Mouse (Mus musculus) hindbrain, embryonic 10.5 days (tissue): ENCODE data around the gene Mfsd4b1. TPM values are rescaled to one million over a fixed set of nuclear protein-coding genes. Genes with fewer than 3 reads are reported as not detected.

Experiments used
- DNase-seq: peaks from one replicate; pipeline ENCODE4 v3.0.0-alpha.2; 2017; ENCODE audit warnings: low spot score
- H3K27ac ChIP-seq: fragments of 300-500 bp; sonication (generic); 2 replicates; pipeline ENCODE4 v1.5.1; 2016; ENCODE audit warnings: mild to moderate bottlenecking, moderate library complexity
- H3K27me3 ChIP-seq: fragments of 300-500 bp; sonication (generic); 2 replicates; pipeline ENCODE4 v1.6.1; 2016; ENCODE audit warnings: mild to moderate bottlenecking; ENCODE audit not compliant: poor library complexity, insufficient read depth, severe bottlenecking
- H3K36me3 ChIP-seq: fragments of 300-500 bp; sonication (generic); 2 replicates; pipeline ENCODE4 v1.6.1; 2016; ENCODE audit warnings: mild to moderate bottlenecking, moderate library complexity
- H3K4me1 ChIP-seq: fragments of 300-500 bp; sonication (generic); replicated peaks from 2 replicates; pipeline ENCODE4 v1.6.1; 2016; ENCODE audit warnings: mild to moderate bottlenecking
- H3K4me3 ChIP-seq: fragments of 300-500 bp; sonication (generic); 2 replicates; pipeline ENCODE4 v1.5.1; 2016; ENCODE audit warnings: mild to moderate bottlenecking, moderate library complexity
- H3K9me3 ChIP-seq: fragments of 300-500 bp; sonication (generic); 2 replicates; pipeline ENCODE4 v1.6.1; 2016; ENCODE audit warnings: mild to moderate bottlenecking, moderate library complexity
- WGBS: fragments of 180-500 bp; shearing (Covaris S2); methylation state at CpG from one replicate; pipeline ENCODE4 v1.1.7; 2016; 5-methylcytosine and 5-hydroxymethylcytosine counted together
- polyA plus RNA-seq: library from polyadenylated mRNA; unstranded; fragments of >200 nt; fragmentation: Nextera tagmentation; extraction: Ambion mirVana; gene quantifications from 2 replicates; pipeline ENCODE4 v1.2.1, GENCODE M21; 2016

Gene Mfsd4b1
- polyA plus RNA-seq, 1 experiment from 2014 or later = not detected

DNA sequence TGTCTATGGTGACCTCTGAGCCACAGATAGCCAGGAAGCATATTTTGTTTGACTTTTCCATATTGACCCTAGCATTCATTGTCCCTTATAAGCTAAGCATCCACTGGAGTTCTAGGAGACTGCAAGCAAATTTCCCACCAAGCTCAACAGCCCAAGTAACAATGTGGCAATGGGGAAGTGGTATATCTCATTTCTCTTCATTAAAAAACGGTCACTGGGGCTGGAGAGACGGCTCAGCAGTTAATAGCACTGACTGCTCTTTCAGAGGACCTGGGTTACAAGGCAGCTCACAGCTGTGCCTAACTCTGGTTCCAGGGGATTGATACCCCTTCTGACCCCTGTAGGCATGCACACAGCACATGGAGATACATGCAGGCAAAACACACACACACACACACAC lies 32.5 kb upstream of the Mfsd4b1 start:
- H3K27ac ChIP-seq = no peak overlapping the region
- DNase-seq = no peak
- WGBS = 60% methylated on average over 2 of the region's 2 CpGs
- H3K9me3 ChIP-seq = no peaks in the 10 kb centered on the region
- no peak overlapping the region for H3K4me3 ChIP-seq
- H3K27me3 ChIP-seq = no peaks in the 10 kb centered on the region
- H3K36me3 ChIP-seq = no peaks in the 10 kb centered on the region
- no peaks in the 10 kb centered on the region for H3K4me1 ChIP-seq

- DNase-seq = no peak
- no peaks in the 10 kb centered on the region for H3K4me1 ChIP-seq
- H3K4me3 ChIP-seq = no peak overlapping the region
- H3K9me3 ChIP-seq = no peaks in the 10 kb centered on the region
- no peaks in the 10 kb centered on the region for H3K36me3 ChIP-seq
- H3K27ac ChIP-seq = no peak overlapping the region
- WGBS = 92% methylated on average over 8 of the region's 8 CpGs
- no peaks in the 10 kb centered on the region for H3K27me3 ChIP-seq
These were observed 29.4 kb upstream of the Mfsd4b1 start for GRCm38 (mm10) chr10:40054455-40054854.

DNA sequence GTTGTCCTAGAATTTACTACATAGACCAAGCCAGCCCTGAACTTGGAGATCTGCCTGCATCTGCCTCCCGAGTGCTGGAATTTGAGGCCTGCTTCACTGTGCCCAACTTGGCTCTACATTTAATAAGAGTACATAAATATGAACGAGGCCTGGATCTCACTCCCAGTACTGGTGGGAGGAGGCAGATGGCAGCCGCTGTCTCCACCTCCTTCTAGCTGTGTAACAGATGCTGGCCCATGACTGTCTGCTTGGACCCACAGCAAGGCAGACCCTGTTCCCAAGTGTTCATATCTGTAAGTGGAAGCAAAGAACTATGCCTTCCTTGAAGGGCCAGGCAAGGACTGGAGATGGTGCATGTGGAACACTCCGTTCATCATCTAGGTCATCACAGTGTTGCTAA lies 28.8 kb upstream of the Mfsd4b1 start:
- 91% methylated on average over 4 of the region's 4 CpGs for WGBS
- Histone ChIP-seq H3K27ac (no peak overlapping the region), H3K9me3 (no peaks in the 10 kb centered on the region), H3K36me3 (no peaks in the 10 kb centered on the region), H3K4me3 (no peak overlapping the region), H3K27me3 (no peaks in the 10 kb centered on the region), H3K4me1 (no peaks in the 10 kb centered on the region)
- DNase-seq = no peak

DNA sequence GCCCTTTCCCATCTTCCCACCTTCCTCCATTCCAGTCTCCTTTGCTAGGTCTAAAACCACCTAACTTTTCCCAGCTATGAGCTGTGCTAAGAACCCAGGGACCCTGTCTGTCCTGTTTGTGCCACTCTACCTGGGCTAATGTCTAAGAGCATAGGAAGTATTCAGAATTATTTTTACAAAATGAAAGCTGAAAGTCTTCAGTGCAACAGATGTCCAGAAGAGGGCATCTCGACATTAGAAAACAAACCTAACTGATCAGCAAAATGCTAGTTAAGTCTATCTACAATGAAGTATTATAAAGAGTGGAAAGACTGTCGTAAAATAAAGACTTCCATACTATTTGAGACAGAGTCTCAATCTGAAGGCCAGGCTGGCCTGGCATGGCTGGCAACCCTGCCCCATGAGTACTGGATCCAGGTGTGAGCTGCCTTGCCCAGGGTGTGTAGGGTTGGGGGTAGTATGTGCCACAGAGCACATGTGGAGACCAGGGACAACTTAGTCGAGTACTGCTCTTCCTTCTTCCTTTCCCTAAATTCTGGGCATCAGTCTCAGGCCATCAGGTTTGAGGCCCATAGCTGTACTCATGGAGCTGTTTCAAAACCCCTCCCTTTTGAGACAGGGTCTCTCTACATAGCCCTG lies 28.3 kb upstream of the Mfsd4b1 start:
- Histone ChIP-seq H3K4me1 (no peaks in the 10 kb centered on the region), H3K27me3 (no peaks in the 10 kb centered on the region), H3K9me3 (no peaks in the 10 kb centered on the region), H3K4me3 (no peak overlapping the region), H3K27ac (no peak overlapping the region), H3K36me3 (no peaks in the 10 kb centered on the region)
- 71% methylated on average over 3 of the region's 3 CpGs for WGBS
- no peak for DNase-seq

DNA sequence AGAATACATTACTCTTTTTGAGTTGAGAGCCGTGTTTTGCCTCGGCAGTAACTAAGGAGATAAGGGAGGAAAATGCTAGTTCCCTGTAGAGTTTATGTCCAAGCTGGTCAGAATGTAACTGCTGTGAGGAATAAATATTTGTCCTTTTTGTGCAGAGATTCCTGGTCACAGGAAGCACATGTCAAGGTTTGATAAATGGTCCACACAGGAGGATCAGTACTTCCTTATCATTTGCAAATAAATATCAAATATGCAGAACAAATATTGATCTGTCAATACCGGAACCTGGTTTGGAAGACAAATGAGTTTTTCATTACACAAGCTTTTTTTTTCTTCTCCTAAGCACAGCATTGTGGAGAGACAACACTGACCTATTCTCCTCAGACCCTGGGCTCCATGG lies 26.9 kb upstream of the Mfsd4b1 start:
- H3K4me1 ChIP-seq = no peaks in the 10 kb centered on the region
- H3K9me3 ChIP-seq = no peaks in the 10 kb centered on the region
- no peak overlapping the region for H3K4me3 ChIP-seq
- no peaks in the 10 kb centered on the region for H3K27me3 ChIP-seq
- WGBS = 87% methylated on average over 3 of the region's 3 CpGs
- no peak for DNase-seq
- no peaks in the 10 kb centered on the region for H3K36me3 ChIP-seq
- no peak overlapping the region for H3K27ac ChIP-seq

DNA sequence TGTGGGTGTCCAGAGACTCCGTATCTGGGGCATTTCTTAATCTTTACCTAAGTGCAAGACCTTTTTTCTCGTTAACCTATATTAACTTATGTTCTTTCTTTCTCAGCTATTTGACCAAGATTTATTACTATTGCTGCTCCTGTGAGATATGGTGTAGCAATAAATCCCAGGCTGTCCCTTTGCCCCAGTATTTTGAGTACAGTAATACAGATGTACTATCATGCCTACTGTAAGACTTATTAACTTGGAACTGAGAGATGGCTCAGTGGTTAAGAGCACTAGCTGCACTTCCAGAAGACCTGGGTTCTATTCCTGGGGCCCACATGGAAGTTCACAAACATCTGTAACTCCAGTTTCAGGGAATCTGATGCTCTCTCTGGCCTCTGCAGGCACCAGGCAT lies 25.7 kb upstream of the Mfsd4b1 start:
- DNase-seq = no peak
- H3K27ac ChIP-seq = no peak overlapping the region
- 87% methylated on average over 2 of the region's 2 CpGs for WGBS
- no peaks in the 10 kb centered on the region for H3K36me3 ChIP-seq
- H3K27me3 ChIP-seq = no peaks in the 10 kb centered on the region
- no peaks in the 10 kb centered on the region for H3K9me3 ChIP-seq
- no peak overlapping the region for H3K4me3 ChIP-seq
- H3K4me1 ChIP-seq = no peaks in the 10 kb centered on the region

GRCm38 (mm10) chr10:40041339-40041738 lies 16.3 kb upstream of the Mfsd4b1 start:
- WGBS = 19% methylated on average over 4 of the region's 4 CpGs
- Histone ChIP-seq H3K4me1 (no peaks in the 10 kb centered on the region), H3K36me3 (no peaks in the 10 kb centered on the region), H3K27ac (no peak overlapping the region), H3K4me3 (no peak overlapping the region), H3K9me3 (no peaks in the 10 kb centered on the region), H3K27me3 (no peaks in the 10 kb centered on the region)
- DNase-seq = peak; percentile 23

DNA sequence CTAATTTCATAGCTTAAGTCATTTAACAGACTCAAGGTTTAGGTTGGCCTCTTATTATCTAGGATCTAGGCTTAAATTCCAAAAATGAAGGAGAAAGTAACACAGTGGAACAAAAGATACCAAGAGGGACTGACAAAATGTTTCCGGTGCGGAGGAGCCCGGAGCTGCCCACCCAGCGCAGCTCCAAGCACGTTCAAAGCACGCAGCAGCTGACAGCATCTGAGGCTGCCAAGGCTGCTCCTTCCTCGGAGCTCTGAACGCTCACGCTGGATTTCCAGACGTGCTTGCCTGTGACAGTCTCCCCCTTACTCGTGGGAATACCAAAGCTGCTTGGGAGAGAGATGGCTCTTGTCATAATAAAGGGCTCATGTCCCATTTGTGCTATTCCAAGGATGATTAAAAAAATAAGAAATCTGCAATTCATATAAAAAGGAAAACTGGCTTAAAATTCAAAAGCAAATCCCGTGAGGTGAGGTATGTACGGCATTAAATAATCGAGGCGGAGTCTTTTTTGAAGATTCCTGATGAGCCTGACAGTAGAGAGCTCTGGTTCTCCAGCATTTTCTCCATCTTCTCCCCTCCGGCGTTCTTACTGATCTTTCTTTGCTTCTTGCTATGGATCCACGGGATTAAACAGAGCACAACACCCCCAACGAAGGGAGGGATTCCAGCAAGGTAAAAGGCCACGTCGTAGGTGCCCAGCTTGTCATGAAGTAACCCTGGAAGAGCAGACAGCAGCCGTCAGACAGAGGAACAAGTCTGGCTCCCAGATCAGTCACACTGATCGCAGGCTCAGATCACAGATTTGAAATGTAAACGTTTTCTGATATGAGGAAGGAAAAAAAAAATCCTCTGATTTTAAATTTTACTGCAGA lies 11.9 kb upstream of the Mfsd4b1 start:
- H3K4me3 ChIP-seq = no peak overlapping the region
- H3K27me3 ChIP-seq = no peaks in the 10 kb centered on the region
- no peaks in the 10 kb centered on the region for H3K4me1 ChIP-seq
- 82% methylated on average over 24 of the region's 24 CpGs for WGBS
- no peaks in the 10 kb centered on the region for H3K9me3 ChIP-seq
- H3K36me3 ChIP-seq = no peaks in the 10 kb centered on the region
- no peak overlapping the region for H3K27ac ChIP-seq
- DNase-seq = no peak

- H3K27ac ChIP-seq = no peak overlapping the region
- H3K4me1 ChIP-seq = no peaks in the 10 kb centered on the region
- H3K36me3 ChIP-seq = no peaks in the 10 kb centered on the region
- H3K27me3 ChIP-seq = no peaks in the 10 kb centered on the region
- H3K4me3 ChIP-seq = no peak overlapping the region
- no peaks in the 10 kb centered on the region for H3K9me3 ChIP-seq
- DNase-seq = no peak
- WGBS = 95% methylated on average over 6 of the region's 6 CpGs
These were observed 9.9 kb upstream of the Mfsd4b1 start for GRCm38 (mm10) chr10:40034956-40035355.

DNA sequence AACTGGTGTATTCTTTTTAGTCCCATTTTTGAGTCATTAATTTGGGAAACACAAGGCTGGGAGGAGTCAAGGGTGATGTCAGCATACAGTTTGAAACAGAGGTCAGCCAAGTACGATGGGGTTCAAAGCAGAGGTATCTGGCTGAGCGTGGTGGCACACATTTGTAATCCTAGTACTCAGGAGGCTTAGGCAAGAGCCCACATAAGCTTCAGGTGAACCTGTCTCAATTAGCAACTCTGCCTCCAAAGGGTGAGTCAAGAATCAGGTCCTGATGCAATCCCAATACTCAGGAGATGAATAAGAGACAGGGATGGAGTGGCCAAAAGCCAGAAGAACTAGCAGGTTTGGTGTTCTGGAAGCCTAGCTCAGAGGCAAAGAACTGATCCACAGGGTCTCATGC lies 7.8 kb upstream of the Mfsd4b1 start:
- WGBS = 91% methylated on average over 2 of the region's 2 CpGs
- no peaks in the 10 kb centered on the region for H3K27me3 ChIP-seq

DNA sequence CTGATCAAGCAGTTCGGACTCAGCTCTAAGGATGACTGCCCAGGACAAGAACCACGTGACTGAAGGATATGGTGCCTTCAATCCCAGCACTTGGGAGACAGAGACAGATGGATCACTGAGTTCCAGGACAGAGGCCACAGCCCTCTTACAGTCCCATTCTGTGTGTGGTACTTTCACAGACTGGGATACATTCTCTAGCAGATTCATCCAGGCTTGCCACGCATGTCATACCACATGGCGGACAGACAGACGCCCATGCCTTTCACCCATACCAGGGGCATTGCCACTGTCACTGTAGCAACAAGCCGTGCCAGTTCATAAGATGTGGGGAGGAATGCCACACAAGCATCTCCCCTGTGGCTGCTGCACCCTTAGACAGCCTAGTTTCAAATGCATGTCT lies 5.6 kb upstream of the Mfsd4b1 start:
- Histone ChIP-seq H3K4me3 (no peak overlapping the region), H3K36me3 (no peaks in the 10 kb centered on the region), H3K27ac (no peak overlapping the region), H3K9me3 (peaks cover 5% of the 10 kb centered on the region; the same call in 1 of the 2 replicates), H3K27me3 (no peaks in the 10 kb centered on the region), H3K4me1 (no peaks in the 10 kb centered on the region)
- 93% methylated on average over 6 of the region's 6 CpGs for WGBS
- no peak for DNase-seq

More for the DNA sequence above, 7.8 kb upstream of the Mfsd4b1 start:
- Histone ChIP-seq H3K27ac (no peak overlapping the region), H3K9me3 (no peaks in the 10 kb centered on the region), H3K4me1 (no peaks in the 10 kb centered on the region), H3K4me3 (no peak overlapping the region), H3K36me3 (no peaks in the 10 kb centered on the region)
- DNase-seq = no peak

- 87% methylated on average over 2 of the region's 2 CpGs for WGBS
- H3K36me3 ChIP-seq = no peaks in the 10 kb centered on the region
- no peak overlapping the region for H3K27ac ChIP-seq
- no peaks in the 10 kb centered on the region for H3K27me3 ChIP-seq
- no peak for DNase-seq
- peaks cover 9% of the 10 kb centered on the region for H3K4me1 ChIP-seq
- H3K9me3 ChIP-seq = peaks cover 5% of the 10 kb centered on the region; the same call in 1 of the 2 replicates
- no peak overlapping the region for H3K4me3 ChIP-seq
These were observed 4.5 kb upstream of the Mfsd4b1 start for GRCm38 (mm10) chr10:40029610-40030009.

GRCm38 (mm10) chr10:40028091-40028490 lies 3.0 kb upstream of the Mfsd4b1 start:
- Histone ChIP-seq H3K36me3 (no peaks in the 10 kb centered on the region), H3K27me3 (peaks cover 14% of the 10 kb centered on the region), H3K9me3 (peaks cover 5% of the 10 kb centered on the region; the same call in 1 of the 2 replicates), H3K4me1 (peaks cover 17% of the 10 kb centered on the region), H3K27ac (no peak overlapping the region), H3K4me3 (no peak overlapping the region)
- DNase-seq = no peak
- 87% methylated on average over 8 of the region's 8 CpGs for WGBS
